13 mouse cellular contexts compared by ENCODE assay signal in genomic region chr3:151647637-151648036, GRCm38 (mm10).
DNase-seq lines count a peak whose midpoint lies in the region; TF ChIP-seq lines count a peak whose summit lies in the region.
"Had no signal": no experiment of that assay in that cellular context is flagged by ENCODE, and none has a peak within 500 bp of the region (broad histone marks: within the 10 kb centered on the region; RNA-seq: fewer than 3 reads in every experiment).

No protein-coding gene starts in this region.

- no peak for TF ChIP-seq POLR2A in kidney, adult 2 months (IDR thresholded peaks at IDR 0.05; ENCODE audit: low read depth, low read length)
- TF ChIP-seq POLR2A in cortical plate, adult 2 months (IDR thresholded peaks at IDR 0.05; ENCODE audit: extremely low read depth, insufficient read depth, low read length): no peak

- WGBS in kidney, adult 2 months: 73% methylated on average over 10 of the region's 10 CpGs

- TF ChIP-seq CTCF in kidney, adult 2 months (conservative IDR thresholded peaks at IDR 0.05; ENCODE audit: insufficient read depth, insufficient read length, low read depth, low read length): no peak
- TF ChIP-seq CTCF in E14TG2a.4 (conservative IDR thresholded peaks at IDR 0.05; ENCODE audit: low read length): peak; percentile 36
- 0 out of 2 replicates have a peak, but pooled peaks have one; percentile 11 for TF ChIP-seq CTCF in cortical plate, adult 2 months (IDR thresholded peaks at IDR 0.05; ENCODE audit: extremely low read depth, insufficient read depth, low read length)

- H3K9me3 ChIP-seq in E14TG2a.4 (ENCODE audit: low read length): no peaks in the 10 kb centered on the region
- H3K9me3 ChIP-seq: forebrain, embryonic 10.5 days had no signal

- H3K4me1 ChIP-seq in kidney, adult 2 months (ENCODE audit: control insufficient read depth, insufficient read depth, low read length): no peaks in the 10 kb centered on the region
- no peaks in the 10 kb centered on the region for H3K4me1 ChIP-seq in E14TG2a.4 (replicated peaks; ENCODE audit: low read depth, low read length)
- H3K4me1 ChIP-seq in cortical plate, adult 2 months (ENCODE audit: control insufficient read depth, insufficient read depth, low read length): no peaks in the 10 kb centered on the region
- H3K4me1 ChIP-seq: forebrain, embryonic 10.5 days had no signal

- H3K27me3 ChIP-seq in kidney, adult 2 months (replicated peaks; ENCODE audit: control insufficient read depth, insufficient read depth, low read length): no peaks in the 10 kb centered on the region
- H3K27me3 ChIP-seq in E14TG2a.4 (ENCODE audit: insufficient read depth, low read length): no peaks in the 10 kb centered on the region

- H3K27ac ChIP-seq in kidney, adult 2 months (ENCODE audit: insufficient read depth, low read depth, low read length): no peak overlapping the region
- no peak overlapping the region for H3K27ac ChIP-seq in cortical plate, adult 2 months (ENCODE audit: insufficient read depth, low read length)
- H3K27ac ChIP-seq: forebrain, embryonic 10.5 days had no signal

- no peak overlapping the region for H3K4me3 ChIP-seq in kidney, adult 2 months (ENCODE audit: insufficient read depth, low read depth, low read length)
- H3K4me3 ChIP-seq in E14TG2a.4 (replicated peaks; ENCODE audit: low read length): no peak overlapping the region
- H3K4me3 ChIP-seq in cortical plate, adult 2 months (ENCODE audit: insufficient read depth, low read length): no peak overlapping the region
- H3K4me3 ChIP-seq: forebrain, embryonic 10.5 days had no signal

- peak; percentile 19 to 20 for DNase-seq in cerebellum, postnatal 10 days
- no peak for DNase-seq in cerebellum, adult 11 months
- DNase-seq in kidney, postnatal 4 days: peak; percentile 3 to 5
- no peak for DNase-seq in kidney, adult 2 months
- no peak for DNase-seq in adrenal gland, postnatal 36 days
- DNase-seq in layer of hippocampus, postnatal 36 days: no peak
- DNase-seq: cerebellum, postnatal 25 days; gastrocnemius, postnatal 36 days; layer of hippocampus, adult 9-11 months; liver had no signal

- H3K36me3 ChIP-seq in kidney, adult 2 months (ENCODE audit: control insufficient read depth, insufficient read depth, low read length): no peaks in the 10 kb centered on the region
- no peaks in the 10 kb centered on the region for H3K36me3 ChIP-seq in E14TG2a.4 (ENCODE audit: insufficient read depth, low read length)
- H3K36me3 ChIP-seq: forebrain, embryonic 10.5 days had no signal

Comparison
In these comparisons a context has a peak if more than half of its experiments do, and no peak if none do; other contexts are left out.
1. DNase-seq: peak in cerebellum, postnatal 10 days (2 of 2) and kidney, postnatal 4 days (2 of 2); none in cerebellum, adult 11 months (single experiment), kidney, adult 2 months (single experiment), adrenal gland, postnatal 36 days (0 of 2) and layer of hippocampus, postnatal 36 days (0 of 2).